Mouse (Mus musculus) right cerebral cortex, adult 18-20 months (tissue): ENCODE data around the gene B4galt7.
A peak's percentile ranks its signal among the peaks of the same experiment; 100 is the strongest.
"Not testable (repeated sequence)": the region's sequence is repeated elsewhere in the genome, so short reads cannot be mapped to it uniquely, and the experiment has no call there.

Experiments
- DNase-seq: peaks from one replicate; pipeline ENCODE4 v3.0.0; 2022; ENCODE audit warnings: mixed read lengths

B4galt7 gene

GRCm38 (mm10) chr13:55600657-55601056 lies 961 bp downstream of the B4galt7 start:
- no peak for DNase-seq

GRCm38 (mm10) chr13:55601611-55602010 lies 1.9 kb downstream of the B4galt7 start:
- peak; percentile 71 for DNase-seq

- DNase-seq = no peak
Measured at GRCm38 (mm10) chr13:55604606-55605005, 4.9 kb downstream of the B4galt7 start.

GRCm38 (mm10) chr13:55606899-55607623 lies 7.4 kb downstream of the B4galt7 start:
- DNase-seq = no peak

GRCm38 (mm10) chr13:55607624-55608006 lies 7.9 kb downstream of the B4galt7 start:
- no peak for DNase-seq

GRCm38 (mm10) chr13:55611996-55612395 lies 12.3 kb downstream of the B4galt7 start:
- DNase-seq = no peak

- DNase-seq = no peak
Measured at GRCm38 (mm10) chr13:55613471-55613870, 13.8 kb downstream of the B4galt7 start.

GRCm38 (mm10) chr13:55619328-55619727 lies 19.6 kb downstream of the B4galt7 start:
- DNase-seq = no peak

GRCm38 (mm10) chr13:55620275-55620674 lies 20.6 kb downstream of the B4galt7 start:
- no peak for DNase-seq

- DNase-seq = not testable (repeated sequence)
Measured at GRCm38 (mm10) chr13:55622156-55622648, 22.5 kb downstream of the B4galt7 start.

GRCm38 (mm10) chr13:55622649-55623541 lies 23.2 kb downstream of the B4galt7 start, which contains the start of gene Caml:
Caml (plus strand) TSS chr13:55623005.
- DNase-seq = peak; percentile 90

GRCm38 (mm10) chr13:55634639-55635127 lies 35.0 kb downstream of the B4galt7 start, which contains the start of gene Ddx46:
Ddx46 (plus strand) TSS chr13:55635027.
- DNase-seq = peak; percentile 91

GRCm38 (mm10) chr13:55635146-55635571 lies 35.5 kb downstream of the B4galt7 start:
- no peak for DNase-seq

- no peak for DNase-seq
Measured at GRCm38 (mm10) chr13:55636185-55636983, 36.7 kb downstream of the B4galt7 start.

GRCm38 (mm10) chr13:55640480-55640879 lies 40.8 kb downstream of the B4galt7 start:
- DNase-seq = peak; percentile 49

- DNase-seq = no peak
Measured at GRCm38 (mm10) chr13:55644525-55644924, 44.8 kb downstream of the B4galt7 start.

- DNase-seq = no peak
Measured at GRCm38 (mm10) chr13:55650098-55650497, 50.4 kb downstream of the B4galt7 start.

GRCm38 (mm10) chr13:55650980-55651379 lies 51.3 kb downstream of the B4galt7 start:
- DNase-seq = no peak
